Mouse (Mus musculus) olfactory bulb, adult 2 months (tissue): ENCODE data around the gene Fam209.

Experiments used
- CTCF ChIP-seq: fragments of 200-500 bp; IDR thresholded peaks from 2 replicates; pipeline ENCODE4 v1.5.1; 2012; ENCODE audit warnings: low read depth, mild to moderate bottlenecking, low read length, moderate library complexity; ENCODE audit not compliant: insufficient read depth
- POLR2A ChIP-seq: fragments of 200-500 bp; IDR thresholded peaks from 2 replicates; pipeline ENCODE4 v1.6.1; 2012; ENCODE audit warnings: mild to moderate bottlenecking, low read depth, low read length, moderate library complexity; ENCODE audit not compliant: insufficient read depth

- TF ChIP-seq POLR2A (no peak), CTCF (no peak)
Measured at GRCm38 (mm10) chr2:172452031-172452430, 20.3 kb upstream of the Fam209 start.
